Mouse (Mus musculus) testis, adult 2 months (tissue): ENCODE results near the gene Nfe2l2.

Experiments used
- CTCF ChIP-seq: fragments of 200-500 bp; IDR thresholded peaks from 2 replicates; pipeline ENCODE4 v1.5.1; 2012; ENCODE audit warnings: low read depth, mild to moderate bottlenecking, inconsistent platforms, low read length, moderate library complexity; ENCODE audit not compliant: control insufficient read depth, insufficient read depth, insufficient replicate concordance
- POLR2A ChIP-seq: fragments of 200-500 bp; IDR thresholded peaks from 2 replicates; pipeline ENCODE4 v1.6.1; 2012; ENCODE audit warnings: low read depth, mild to moderate bottlenecking, inconsistent platforms, low read length, moderate library complexity; ENCODE audit not compliant: control insufficient read depth

- TF ChIP-seq POLR2A (no peak), CTCF (no peak)
Observed at GRCm38 (mm10) chr2:75752306-75753175, 48.1 kb upstream of the Nfe2l2 start.
